Mouse (Mus musculus): Measurements from ENCODE around the gene Tgif1.

DNA sequence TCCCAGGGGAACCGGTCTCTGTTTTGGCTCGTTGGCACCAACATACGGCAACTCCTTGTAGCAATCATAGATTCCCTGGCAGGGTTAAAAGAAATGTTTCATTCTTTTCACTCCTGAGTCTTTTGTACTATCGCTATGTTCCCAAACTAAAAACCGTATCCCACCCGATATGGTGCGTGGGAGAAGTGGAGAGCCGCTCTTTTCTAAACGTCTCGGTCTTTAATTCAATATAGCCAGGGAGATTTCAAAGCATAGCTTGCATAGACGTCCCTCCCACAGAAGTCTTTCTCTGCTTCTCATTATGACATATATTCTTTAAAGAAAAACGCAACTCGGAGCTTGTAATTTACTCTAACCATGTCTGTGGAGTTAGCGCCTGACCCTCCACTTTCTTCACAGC lies 51.3 kb downstream of the Tgif1 start:
- TF ChIP-seq CTCF (IDR thresholded peaks at IDR 0.05; ENCODE audit: low read depth) (no peak), EP300 (IDR thresholded peaks at IDR 0.05; ENCODE audit: low read depth) (no peak)

All from liver, postnatal 0 days (tissue).